Mouse (Mus musculus): ENCODE results near the gene Tmem255a. TPM values are rescaled to one million over a fixed set of nuclear protein-coding genes. Genes with fewer than 3 reads are reported as not detected.
A peak's percentile ranks its signal among the peaks of the same experiment; 100 is the strongest.
"Not testable (repeated sequence)": the region's sequence is repeated elsewhere in the genome, so short reads cannot be mapped to it uniquely, and the experiment has no call there.

Tmem255a gene
- polyA plus RNA-seq, 1 experiment from 2014 or later, result 39.9 TPM

GRCm38 (mm10) chrX:38180656-38181607 lies 71.3 kb downstream of the Tmem255a start:
- Histone ChIP-seq H3K27ac (ENCODE audit: low read depth, low read length) (no peak overlapping the region), H3K36me3 (ENCODE audit: control insufficient read depth, insufficient read depth, low read length) (no peaks in the 10 kb centered on the region), H3K9ac (ENCODE audit: low read depth, low read length) (peak overlapping the region; percentile 54), H3K4me1 (ENCODE audit: control insufficient read depth, insufficient read depth, low read depth, low read length) (no peaks in the 10 kb centered on the region), H3K27me3 (replicated peaks; ENCODE audit: control insufficient read depth, insufficient read depth, low read length) (no peaks in the 10 kb centered on the region), H3K9me3 (ENCODE audit: control insufficient read depth, low read length) (peaks cover 3% of the 10 kb centered on the region), H3K4me3 (ENCODE audit: low read length) (peak overlapping the region; percentile 47), H3K4me2 (ENCODE audit: low read length) (peak overlapping the region; percentile 72)
- ATAC-seq, result peak; percentile 73
- WGBS, result 18% methylated on average over 37 of the region's 38 CpGs

GRCm38 (mm10) chrX:38179891-38180310 lies 72.3 kb downstream of the Tmem255a start:
- H3K9me3 ChIP-seq (ENCODE audit: control insufficient read depth, low read length); H3K27ac ChIP-seq (ENCODE audit: low read depth, low read length); H3K27me3 ChIP-seq (replicated peaks; ENCODE audit: control insufficient read depth, insufficient read depth, low read length); H3K4me1 ChIP-seq (ENCODE audit: control insufficient read depth, insufficient read depth, low read depth, low read length); H3K36me3 ChIP-seq (ENCODE audit: control insufficient read depth, insufficient read depth, low read length); H3K9ac ChIP-seq (ENCODE audit: low read depth, low read length): not testable (repeated sequence)
- Histone ChIP-seq H3K4me3 (ENCODE audit: low read length) (peak overlapping the region; percentile 39), H3K4me2 (ENCODE audit: low read length) (peak overlapping the region; percentile 51)
- 39% methylated on average over 19 of the region's 19 CpGs for WGBS
- peak; percentile 85 for ATAC-seq

GRCm38 (mm10) chrX:38166592-38166991 lies 85.6 kb downstream of the Tmem255a start:
- ATAC-seq, result no peak
- Histone ChIP-seq H3K4me3 (ENCODE audit: low read length) (no peak overlapping the region), H3K27me3 (replicated peaks; ENCODE audit: control insufficient read depth, insufficient read depth, low read length) (no peaks in the 10 kb centered on the region), H3K9ac (ENCODE audit: low read depth, low read length) (no peak overlapping the region), H3K4me2 (ENCODE audit: low read length) (no peak overlapping the region), H3K9me3 (ENCODE audit: control insufficient read depth, low read length) (no peaks in the 10 kb centered on the region), H3K27ac (ENCODE audit: low read depth, low read length) (no peak overlapping the region), H3K4me1 (ENCODE audit: control insufficient read depth, insufficient read depth, low read depth, low read length) (no peaks in the 10 kb centered on the region), H3K36me3 (ENCODE audit: control insufficient read depth, insufficient read depth, low read length) (no peaks in the 10 kb centered on the region)
- WGBS, result 76% methylated on average over 4 of the region's 4 CpGs

- Histone ChIP-seq H3K4me2 (ENCODE audit: low read length) (no peak overlapping the region), H3K9me3 (ENCODE audit: control insufficient read depth, low read length) (no peaks in the 10 kb centered on the region), H3K4me3 (ENCODE audit: low read length) (no peak overlapping the region), H3K36me3 (ENCODE audit: control insufficient read depth, insufficient read depth, low read length) (no peaks in the 10 kb centered on the region), H3K4me1 (ENCODE audit: control insufficient read depth, insufficient read depth, low read depth, low read length) (no peaks in the 10 kb centered on the region), H3K27ac (ENCODE audit: low read depth, low read length) (no peak overlapping the region), H3K9ac (ENCODE audit: low read depth, low read length) (no peak overlapping the region), H3K27me3 (replicated peaks; ENCODE audit: control insufficient read depth, insufficient read depth, low read length) (no peaks in the 10 kb centered on the region)
- 78% methylated on average over 9 of the region's 9 CpGs for WGBS
- ATAC-seq, result no peak
These were observed 86.2 kb downstream of the Tmem255a start for GRCm38 (mm10) chrX:38166064-38166463.

GRCm38 (mm10) chrX:38165315-38165714 lies 86.9 kb downstream of the Tmem255a start:
- H3K9me3 ChIP-seq (ENCODE audit: control insufficient read depth, low read length), result no peaks in the 10 kb centered on the region
- H3K9ac ChIP-seq (ENCODE audit: low read depth, low read length), result no peak overlapping the region
- H3K27me3 ChIP-seq (replicated peaks; ENCODE audit: control insufficient read depth, insufficient read depth, low read length), result no peaks in the 10 kb centered on the region
- no peak overlapping the region for H3K4me2 ChIP-seq (ENCODE audit: low read length)
- H3K27ac ChIP-seq (ENCODE audit: low read depth, low read length), result no peak overlapping the region
- H3K36me3 ChIP-seq (ENCODE audit: control insufficient read depth, insufficient read depth, low read length), result no peaks in the 10 kb centered on the region
- H3K4me1 ChIP-seq (ENCODE audit: control insufficient read depth, insufficient read depth, low read depth, low read length), result no peaks in the 10 kb centered on the region
- no peak for ATAC-seq
- H3K4me3 ChIP-seq (ENCODE audit: low read length), result no peak overlapping the region
- 81% methylated on average over 3 of the region's 3 CpGs for WGBS

- ATAC-seq, result no peak
- Histone ChIP-seq H3K27ac (ENCODE audit: low read depth, low read length) (no peak overlapping the region), H3K4me1 (ENCODE audit: control insufficient read depth, insufficient read depth, low read depth, low read length) (no peaks in the 10 kb centered on the region), H3K27me3 (replicated peaks; ENCODE audit: control insufficient read depth, insufficient read depth, low read length) (no peaks in the 10 kb centered on the region), H3K4me3 (ENCODE audit: low read length) (no peak overlapping the region), H3K9me3 (ENCODE audit: control insufficient read depth, low read length) (no peaks in the 10 kb centered on the region), H3K4me2 (ENCODE audit: low read length) (no peak overlapping the region), H3K9ac (ENCODE audit: low read depth, low read length) (no peak overlapping the region), H3K36me3 (ENCODE audit: control insufficient read depth, insufficient read depth, low read length) (no peaks in the 10 kb centered on the region)
- WGBS, result 68% methylated on average over 1 of the region's 1 CpGs
These were observed 93.1 kb downstream of the Tmem255a start for GRCm38 (mm10) chrX:38159097-38159496.

Small RNA genes lying within 50 kb of the gene (microRNA-seq; reads per million reads assigned to microRNA genes)
- gene Mir3110, result not detected

Other genes starting within 250 kb of the Tmem255a start
- gene Btg1-ps1, start 233.6 kb downstream of the Tmem255a start, polyA plus RNA-seq (2015; fragmentation: Nextera tagmentation; extraction: Ambion mirVana), result not detected in 2 replicates
- not detected in 2 replicates for gene Btg1-ps2, start 209.3 kb downstream of the Tmem255a start, polyA plus RNA-seq (2015; fragmentation: Nextera tagmentation; extraction: Ambion mirVana)
- not detected in 2 replicates for gene Rhox10, start 186.0 kb downstream of the Tmem255a start, polyA plus RNA-seq (2015; fragmentation: Nextera tagmentation; extraction: Ambion mirVana)
- not detected in 2 replicates for gene Rhox11, start 167.3 kb downstream of the Tmem255a start, polyA plus RNA-seq (2015; fragmentation: Nextera tagmentation; extraction: Ambion mirVana)
- gene Rhox12, start 141.5 kb downstream of the Tmem255a start, polyA plus RNA-seq (2015; fragmentation: Nextera tagmentation; extraction: Ambion mirVana), result not detected in 2 replicates
- not detected in 2 replicates for gene Rhox13, start 131.2 kb downstream of the Tmem255a start, polyA plus RNA-seq (2015; fragmentation: Nextera tagmentation; extraction: Ambion mirVana)
- gene Zbtb33, start 62.6 kb downstream of the Tmem255a start, polyA plus RNA-seq (2015; fragmentation: Nextera tagmentation; extraction: Ambion mirVana), result 3.4 and 4.3 TPM in 2 replicates
- 0.06 and 1.7 TPM in 2 replicates for gene Atp1b4, start 63.7 kb upstream of the Tmem255a start, polyA plus RNA-seq (2015; fragmentation: Nextera tagmentation; extraction: Ambion mirVana)
- gene Lamp2, start 204.0 kb upstream of the Tmem255a start, polyA plus RNA-seq (2015; fragmentation: Nextera tagmentation; extraction: Ambion mirVana), result 63.7 and 77.1 TPM in 2 replicates

Data from hindbrain, embryonic 16.5 days (tissue).